Mouse (Mus musculus): Measurements from ENCODE around the gene Myh2. TPM values are rescaled to one million over a fixed set of nuclear protein-coding genes. Genes with fewer than 3 reads are reported as not detected.

Gene Myh2
- total and polyA plus RNA-seq, 2 experiments: 3.0 TPM; not detected in 1

GRCm38 (mm10) chr11:67150237-67150636, 20.6 kb upstream of the Myh2 start:
- WGBS: 83% methylated on average over 2 of the region's 2 CpGs
- H3K36me3 ChIP-seq (ENCODE audit: control insufficient read depth, insufficient read depth, low read length): no peaks in the 10 kb centered on the region

GRCm38 (mm10) chr11:67151159-67151558, 19.7 kb upstream of the Myh2 start:
- 77% methylated on average over 3 of the region's 3 CpGs for WGBS
- TF ChIP-seq CTCF (IDR thresholded peaks at IDR 0.05; ENCODE audit: low read depth, low read length) (no peak), POLR2A (IDR thresholded peaks at IDR 0.05; ENCODE audit: extremely low read depth, insufficient read depth, low read length) (no peak)

More at GRCm38 (mm10) chr11:67150237-67150636, 20.6 kb upstream of the Myh2 start:
- H3K9ac ChIP-seq (ENCODE audit: low read depth, low read length): no peak overlapping the region
- no peak overlapping the region for H3K4me3 ChIP-seq (ENCODE audit: insufficient read depth, low read depth, low read length)
- H3K27me3 ChIP-seq (ENCODE audit: control insufficient read depth, insufficient read depth, low read length): no peaks in the 10 kb centered on the region
- H3K79me2 ChIP-seq (ENCODE audit: control insufficient read depth, insufficient read depth, low read length): no peaks in the 10 kb centered on the region
- no peaks in the 10 kb centered on the region for H3K4me1 ChIP-seq (ENCODE audit: control insufficient read depth, insufficient read depth, low read length)
- TF ChIP-seq CTCF (IDR thresholded peaks at IDR 0.05; ENCODE audit: low read depth, low read length) (no peak), POLR2A (IDR thresholded peaks at IDR 0.05; ENCODE audit: extremely low read depth, insufficient read depth, low read length) (no peak)
- DNase-seq (ENCODE audit: extremely low read depth, low read depth, low spot score): no peak
- H3K27ac ChIP-seq (replicated peaks; ENCODE audit: insufficient read depth, low read depth, low read length): no peak overlapping the region

GRCm38 (mm10) chr11:67151651-67152630, 18.9 kb upstream of the Myh2 start:
- no peak for TF ChIP-seq CTCF (IDR thresholded peaks at IDR 0.05; ENCODE audit: low read depth, low read length)
- no peak for TF ChIP-seq POLR2A (IDR thresholded peaks at IDR 0.05; ENCODE audit: extremely low read depth, insufficient read depth, low read length)
- WGBS: 77% methylated on average over 16 of the region's 16 CpGs
- DNase-seq (ENCODE audit: extremely low read depth, low read depth, low spot score): peak; percentile 48
- H3K79me2 ChIP-seq (ENCODE audit: control insufficient read depth, insufficient read depth, low read length): no peaks in the 10 kb centered on the region
- H3K27ac ChIP-seq (replicated peaks; ENCODE audit: insufficient read depth, low read depth, low read length): no peak overlapping the region
- H3K4me1 ChIP-seq (ENCODE audit: control insufficient read depth, insufficient read depth, low read length): no peaks in the 10 kb centered on the region
- no peaks in the 10 kb centered on the region for H3K27me3 ChIP-seq (ENCODE audit: control insufficient read depth, insufficient read depth, low read length)
- no peak overlapping the region for H3K9ac ChIP-seq (ENCODE audit: low read depth, low read length)
- H3K36me3 ChIP-seq (ENCODE audit: control insufficient read depth, insufficient read depth, low read length): no peaks in the 10 kb centered on the region
- no peak overlapping the region for H3K4me3 ChIP-seq (ENCODE audit: insufficient read depth, low read depth, low read length)

More at GRCm38 (mm10) chr11:67151159-67151558, 19.7 kb upstream of the Myh2 start:
- Histone ChIP-seq H3K27me3 (ENCODE audit: control insufficient read depth, insufficient read depth, low read length) (no peaks in the 10 kb centered on the region), H3K27ac (replicated peaks; ENCODE audit: insufficient read depth, low read depth, low read length) (no peak overlapping the region), H3K9ac (ENCODE audit: low read depth, low read length) (no peak overlapping the region), H3K79me2 (ENCODE audit: control insufficient read depth, insufficient read depth, low read length) (no peaks in the 10 kb centered on the region), H3K36me3 (ENCODE audit: control insufficient read depth, insufficient read depth, low read length) (no peaks in the 10 kb centered on the region), H3K4me1 (ENCODE audit: control insufficient read depth, insufficient read depth, low read length) (no peaks in the 10 kb centered on the region), H3K4me3 (ENCODE audit: insufficient read depth, low read depth, low read length) (no peak overlapping the region)
- no peak for DNase-seq (ENCODE audit: extremely low read depth, low read depth, low spot score)

DNA sequence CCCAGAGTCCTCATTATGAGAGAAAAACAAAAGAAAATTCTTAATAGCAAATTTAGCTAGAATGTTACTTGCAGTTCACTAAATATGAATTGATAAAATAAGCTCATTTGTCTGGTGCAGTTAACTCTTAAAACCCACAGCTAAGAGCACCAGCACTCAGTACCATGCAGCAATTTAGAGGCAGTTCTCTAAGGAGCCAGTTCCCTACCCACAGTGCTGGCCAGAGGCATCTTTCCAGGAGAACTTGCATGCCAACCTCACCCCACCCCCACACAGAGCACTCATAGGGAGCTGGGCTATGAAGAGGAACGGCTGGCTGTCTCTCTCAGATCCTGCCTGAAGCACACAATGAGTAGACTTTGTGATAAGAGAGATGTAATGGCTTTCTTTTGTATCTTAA, 17.7 kb upstream of the Myh2 start:
- H3K36me3 ChIP-seq (ENCODE audit: control insufficient read depth, insufficient read depth, low read length): no peaks in the 10 kb centered on the region
- no peaks in the 10 kb centered on the region for H3K4me1 ChIP-seq (ENCODE audit: control insufficient read depth, insufficient read depth, low read length)
- H3K79me2 ChIP-seq (ENCODE audit: control insufficient read depth, insufficient read depth, low read length): no peaks in the 10 kb centered on the region
- H3K4me3 ChIP-seq (ENCODE audit: insufficient read depth, low read depth, low read length): no peak overlapping the region
- H3K27ac ChIP-seq (replicated peaks; ENCODE audit: insufficient read depth, low read depth, low read length): no peak overlapping the region
- 36% methylated on average over 1 of the region's 1 CpGs for WGBS
- DNase-seq (ENCODE audit: extremely low read depth, low read depth, low spot score): no peak
- TF ChIP-seq CTCF (IDR thresholded peaks at IDR 0.05; ENCODE audit: low read depth, low read length) (no peak), POLR2A (IDR thresholded peaks at IDR 0.05; ENCODE audit: extremely low read depth, insufficient read depth, low read length) (no peak)
- no peaks in the 10 kb centered on the region for H3K27me3 ChIP-seq (ENCODE audit: control insufficient read depth, insufficient read depth, low read length)
- no peak overlapping the region for H3K9ac ChIP-seq (ENCODE audit: low read depth, low read length)

DNA sequence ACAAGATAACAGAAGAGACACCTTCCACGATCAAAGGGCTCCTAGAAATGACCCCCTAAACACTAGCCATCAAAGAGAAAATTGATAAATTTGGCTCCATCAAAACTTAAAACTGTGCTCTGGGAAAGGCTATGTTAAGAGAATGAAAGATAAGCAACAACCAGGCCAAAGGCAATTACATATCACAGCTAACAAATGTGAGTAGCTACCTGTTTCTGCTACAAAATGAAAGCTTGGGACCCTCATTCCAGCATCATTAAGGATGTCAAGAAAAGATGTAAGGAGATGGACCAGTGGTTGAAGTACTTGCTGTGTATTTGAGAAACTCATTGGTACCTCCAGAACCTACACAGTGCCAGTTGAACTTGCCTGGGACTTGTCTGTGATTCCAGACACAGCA, 17.0 kb upstream of the Myh2 start:
- WGBS: 77% methylated on average over 1 of the region's 1 CpGs
- no peak for DNase-seq (ENCODE audit: extremely low read depth, low read depth, low spot score)
- no peaks in the 10 kb centered on the region for H3K27me3 ChIP-seq (ENCODE audit: control insufficient read depth, insufficient read depth, low read length)
- TF ChIP-seq POLR2A (IDR thresholded peaks at IDR 0.05; ENCODE audit: extremely low read depth, insufficient read depth, low read length) (no peak), CTCF (IDR thresholded peaks at IDR 0.05; ENCODE audit: low read depth, low read length) (no peak)
- H3K27ac ChIP-seq (replicated peaks; ENCODE audit: insufficient read depth, low read depth, low read length): no peak overlapping the region
- H3K9ac ChIP-seq (ENCODE audit: low read depth, low read length): no peak overlapping the region
- no peaks in the 10 kb centered on the region for H3K36me3 ChIP-seq (ENCODE audit: control insufficient read depth, insufficient read depth, low read length)
- no peaks in the 10 kb centered on the region for H3K4me1 ChIP-seq (ENCODE audit: control insufficient read depth, insufficient read depth, low read length)
- no peak overlapping the region for H3K4me3 ChIP-seq (ENCODE audit: insufficient read depth, low read depth, low read length)
- no peaks in the 10 kb centered on the region for H3K79me2 ChIP-seq (ENCODE audit: control insufficient read depth, insufficient read depth, low read length)

DNA sequence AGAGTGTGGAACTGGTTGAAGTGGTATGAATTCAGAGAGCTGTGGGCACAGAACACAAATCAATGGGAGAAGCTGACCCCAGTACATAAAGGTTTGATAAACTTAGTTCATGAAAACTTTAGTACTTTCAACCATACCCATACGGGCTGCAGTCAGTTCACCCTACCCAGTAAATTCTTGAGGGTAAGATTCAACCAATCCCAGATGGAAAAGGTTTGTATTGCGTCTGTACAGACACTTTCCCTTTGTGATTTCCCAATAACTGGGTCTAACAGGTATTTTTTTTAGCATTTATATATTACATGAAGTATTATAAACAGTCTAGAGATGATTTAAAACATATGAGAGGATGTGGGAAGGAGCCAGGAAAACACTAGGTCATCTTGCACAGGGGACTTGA, 15.2 kb upstream of the Myh2 start:
- no peaks in the 10 kb centered on the region for H3K4me1 ChIP-seq (ENCODE audit: control insufficient read depth, insufficient read depth, low read length)
- H3K36me3 ChIP-seq (ENCODE audit: control insufficient read depth, insufficient read depth, low read length): no peaks in the 10 kb centered on the region
- no peak overlapping the region for H3K27ac ChIP-seq (replicated peaks; ENCODE audit: insufficient read depth, low read depth, low read length)
- 88% methylated on average over 2 of the region's 2 CpGs for WGBS
- H3K27me3 ChIP-seq (ENCODE audit: control insufficient read depth, insufficient read depth, low read length): no peaks in the 10 kb centered on the region
- DNase-seq (ENCODE audit: extremely low read depth, low read depth, low spot score): no peak
- no peak overlapping the region for H3K9ac ChIP-seq (ENCODE audit: low read depth, low read length)
- no peaks in the 10 kb centered on the region for H3K79me2 ChIP-seq (ENCODE audit: control insufficient read depth, insufficient read depth, low read length)
- H3K4me3 ChIP-seq (ENCODE audit: insufficient read depth, low read depth, low read length): no peak overlapping the region
- TF ChIP-seq POLR2A (IDR thresholded peaks at IDR 0.05; ENCODE audit: extremely low read depth, insufficient read depth, low read length) (no peak), CTCF (IDR thresholded peaks at IDR 0.05; ENCODE audit: low read depth, low read length) (no peak)
